In genomic region chr10:62843787-62844491, GRCm38 (mm10) we compare ENCODE assay signal across 8 mouse cellular contexts. TPM values are rescaled to one million over a fixed set of nuclear protein-coding genes. Genes with fewer than 3 reads are reported as not detected.
A peak's percentile ranks its signal among the peaks of the same experiment; 100 is the strongest.
DNase-seq lines count a peak whose midpoint lies in the region; ATAC-seq lines count a peak whose summit lies in the region.

No protein-coding gene starts in this region.

- H3K36me3 ChIP-seq in embryonic facial prominence, embryonic 15.5 days, result peaks cover 11% of the 10 kb centered on the region; the same call in 1 of the 2 replicates
- H3K36me3 ChIP-seq in forebrain, embryonic 13.5 days (ENCODE audit: poor library complexity, severe bottlenecking), result peaks cover 14% of the 10 kb centered on the region
- peaks cover 12% of the 10 kb centered on the region; the same call in 1 of the 2 replicates for H3K36me3 ChIP-seq in midbrain, embryonic 14.5 days (ENCODE audit: control insufficient read depth, insufficient read depth, low read length)
- peaks cover 18% of the 10 kb centered on the region for H3K36me3 ChIP-seq in midbrain, embryonic 13.5 days

- H3K9ac ChIP-seq in embryonic facial prominence, embryonic 15.5 days, result no peak overlapping the region
- H3K9ac ChIP-seq in forebrain, embryonic 13.5 days, result no peak overlapping the region
- no peak overlapping the region for H3K9ac ChIP-seq in midbrain, embryonic 14.5 days (replicated peaks; ENCODE audit: low read length)
- no peak overlapping the region for H3K9ac ChIP-seq in midbrain, embryonic 13.5 days (replicated peaks)

- peaks cover 13% of the 10 kb centered on the region for H3K4me1 ChIP-seq in embryonic facial prominence, embryonic 15.5 days
- H3K4me1 ChIP-seq in forebrain, embryonic 13.5 days, result peaks cover 8% of the 10 kb centered on the region; the same call in 1 of the 2 replicates
- H3K4me1 ChIP-seq in midbrain, embryonic 14.5 days (ENCODE audit: control insufficient read depth, insufficient read depth, low read length), result no peaks in the 10 kb centered on the region
- peaks cover 7% of the 10 kb centered on the region; the same call in 1 of the 2 replicates for H3K4me1 ChIP-seq in midbrain, embryonic 13.5 days (replicated peaks)

- ATAC-seq in embryonic facial prominence, embryonic 15.5 days (ENCODE audit: insufficient number of reproducible peaks, low FRiP score, low TSS enrichment, low read depth), result no peak
- ATAC-seq in forebrain, embryonic 13.5 days, result no peak
- ATAC-seq in midbrain, embryonic 14.5 days (ENCODE audit: low FRiP score, low TSS enrichment), result no peak
- no peak for ATAC-seq in midbrain, embryonic 13.5 days

- no peaks in the 10 kb centered on the region for H3K27me3 ChIP-seq in embryonic facial prominence, embryonic 15.5 days
- H3K27me3 ChIP-seq in forebrain, embryonic 13.5 days, result no peaks in the 10 kb centered on the region
- no peaks in the 10 kb centered on the region for H3K27me3 ChIP-seq in midbrain, embryonic 14.5 days (ENCODE audit: control insufficient read depth, insufficient read depth, low read length)
- H3K27me3 ChIP-seq in midbrain, embryonic 13.5 days, result no peaks in the 10 kb centered on the region

- WGBS in embryonic facial prominence, embryonic 15.5 days, result 52% methylated on average over 9 of the region's 9 CpGs
- 90% methylated on average over 9 of the region's 9 CpGs for WGBS in forebrain, embryonic 13.5 days
- 91% methylated on average over 9 of the region's 9 CpGs for WGBS in midbrain, embryonic 14.5 days
- WGBS in midbrain, embryonic 13.5 days, result 85% methylated on average over 9 of the region's 9 CpGs

- H3K27ac ChIP-seq in embryonic facial prominence, embryonic 15.5 days (replicated peaks), result peak overlapping the region; percentile 48
- H3K27ac ChIP-seq in forebrain, embryonic 13.5 days, result no peak overlapping the region
- no peak overlapping the region for H3K27ac ChIP-seq in midbrain, embryonic 14.5 days (replicated peaks; ENCODE audit: low read depth, low read length)
- no peak overlapping the region for H3K27ac ChIP-seq in midbrain, embryonic 13.5 days

- H3K9me3 ChIP-seq in embryonic facial prominence, embryonic 15.5 days (replicated peaks), result no peaks in the 10 kb centered on the region
- no peaks in the 10 kb centered on the region for H3K9me3 ChIP-seq in forebrain, embryonic 13.5 days (replicated peaks)
- no peaks in the 10 kb centered on the region for H3K9me3 ChIP-seq in midbrain, embryonic 14.5 days (ENCODE audit: control insufficient read depth, low read length)
- H3K9me3 ChIP-seq in midbrain, embryonic 13.5 days, result no peaks in the 10 kb centered on the region

- H3K4me3 ChIP-seq in embryonic facial prominence, embryonic 15.5 days (replicated peaks), result no peak overlapping the region
- no peak overlapping the region for H3K4me3 ChIP-seq in forebrain, embryonic 13.5 days
- no peak overlapping the region for H3K4me3 ChIP-seq in midbrain, embryonic 14.5 days (replicated peaks; ENCODE audit: low read depth, low read length)
- H3K4me3 ChIP-seq in midbrain, embryonic 13.5 days (replicated peaks), result no peak overlapping the region

- H3K4me2 ChIP-seq in embryonic facial prominence, embryonic 15.5 days (replicated peaks), result no peak overlapping the region
- H3K4me2 ChIP-seq in forebrain, embryonic 13.5 days, result no peak overlapping the region
- H3K4me2 ChIP-seq in midbrain, embryonic 14.5 days (ENCODE audit: low read length), result no peak overlapping the region
- H3K4me2 ChIP-seq in midbrain, embryonic 13.5 days (replicated peaks), result no peak overlapping the region

- DNase-seq in adrenal gland, adult 2 months, result peak; percentile 81
- DNase-seq in kidney, adult 11 months, result peak; percentile 78
- peak; percentile 59 for DNase-seq in lung, postnatal 14 days
- no peak for DNase-seq in spleen, adult 12 weeks (ENCODE audit: low spot score)
- no peak for DNase-seq in midbrain, embryonic 14.5 days

RNA-seq across cellular contexts. Expression of gene Ccar1, which starts 51.9 kb away (rescaled TPM):
- 100 to 1,000 TPM in 1 of 2 experiments, 10 to 100 TPM in 1; 48.2 to 114 TPM for total RNA-seq in adrenal gland, adult 2 months (2021)
- 32.4 and 49.1 TPM in 2 replicates for polyA plus RNA-seq in adrenal gland, adult 2 months (2012; rRNA removed)
- 102 and 112 TPM in 2 replicates for polyA plus RNA-seq in embryonic facial prominence, embryonic 15.5 days (2015; fragmentation: Nextera tagmentation; extraction: Ambion mirVana)
- polyA plus RNA-seq in forebrain, embryonic 13.5 days (2015; fragmentation: Nextera tagmentation; extraction: Ambion mirVana), result 145 and 146 TPM in 2 replicates
- 86.9 and 116 TPM in 2 replicates for polyA plus RNA-seq in midbrain, embryonic 14.5 days (2014; fragmentation: Nextera tagmentation; extraction: Ambion mirVana)
- 132 and 136 TPM in 2 replicates for polyA plus RNA-seq in midbrain, embryonic 13.5 days (2015; fragmentation: Nextera tagmentation; extraction: Ambion mirVana)

Comparison
In these comparisons a context has a peak if more than half of its experiments do, and no peak if none do; other contexts are left out.
1. DNase-seq: peak in adrenal gland, adult 2 months (single experiment), kidney, adult 11 months (single experiment) and lung, postnatal 14 days (single experiment); none in spleen, adult 12 weeks (single experiment) and midbrain, embryonic 14.5 days (single experiment).